Mouse (Mus musculus) heart, embryonic 16.5 days (tissue): ENCODE measurements around the gene Tbca. TPM values are rescaled to one million over a fixed set of nuclear protein-coding genes. Genes with fewer than 3 reads are reported as not detected.

ENCODE experiments used
- ATAC-seq: fragments of 200-750 bp; cut with Nextera tagmentation; replicated peaks from 2 replicates; pipeline ENCODE4 v1.8.0; 2017; ENCODE audit warnings: moderate number of reproducible peaks; ENCODE audit not compliant: insufficient read depth, low FRiP score; ENCODE audit errors: extremely low read depth
- H3K27ac ChIP-seq: fragments of 300-500 bp; sonication (generic); 2 replicates; pipeline ENCODE4 v1.5.1; 2014; ENCODE audit warnings: mild to moderate bottlenecking, low read length, control low read depth, moderate library complexity
- H3K27me3 ChIP-seq: fragments of 300-500 bp; sonication (generic); 2 replicates; pipeline ENCODE4 v1.6.1; 2014; ENCODE audit warnings: low read length, mixed read lengths; ENCODE audit not compliant: control insufficient read depth, insufficient read depth
- H3K36me3 ChIP-seq: fragments of 300-500 bp; sonication (generic); 2 replicates; pipeline ENCODE4 v1.6.1; 2014; ENCODE audit not compliant: control insufficient read depth, insufficient read depth
- H3K4me1 ChIP-seq: fragments of 300-500 bp; sonication (generic); 2 replicates; pipeline ENCODE4 v1.6.1; 2014; ENCODE audit warnings: low read length, mixed read lengths; ENCODE audit not compliant: control insufficient read depth, insufficient read depth
- H3K4me2 ChIP-seq: fragments of 300-500 bp; sonication (generic); 2 replicates; pipeline ENCODE4 v1.6.1; 2014; ENCODE audit warnings: low read depth, mild to moderate bottlenecking, control low read depth, low read length
- H3K4me3 ChIP-seq: fragments of 300-500 bp; sonication (generic); 2 replicates; pipeline ENCODE4 v1.5.1; 2014; ENCODE audit warnings: mild to moderate bottlenecking, control low read depth, low read length
- H3K9ac ChIP-seq: fragments of 300-500 bp; sonication (generic); 2 replicates; pipeline ENCODE4 v1.6.1; 2014; ENCODE audit warnings: low read length, control low read depth
- H3K9me3 ChIP-seq: fragments of 300-500 bp; sonication (generic); replicated peaks from 2 replicates; pipeline ENCODE4 v1.6.1; 2016; ENCODE audit warnings: low read length; ENCODE audit not compliant: control insufficient read depth
- WGBS: fragments of 180-500 bp; shearing (Covaris S2); extraction: QIAGEN DNeasy Blood & Tissue Kit; methylation state at CpG from one replicate; pipeline ENCODE4 v1.1.7; 2014; 5-methylcytosine and 5-hydroxymethylcytosine counted together
- polyA plus RNA-seq: library from polyadenylated mRNA; unstranded; fragments of >200 nt; fragmentation: Nextera tagmentation; extraction: Ambion mirVana; gene quantifications from 2 replicates; pipeline ENCODE4 v1.2.1, GENCODE M21; 2015

Gene Tbca
- polyA plus RNA-seq, 1 experiment from 2014 or later = 205 TPM

GRCm38 (mm10) chr13:94882221-94882620 lies 93.5 kb downstream of the Tbca start:
- no peak overlapping the region for H3K27ac ChIP-seq
- H3K9me3 ChIP-seq = no peaks in the 10 kb centered on the region
- H3K36me3 ChIP-seq = no peaks in the 10 kb centered on the region
- WGBS = 4% methylated on average over 10 of the region's 10 CpGs
- no peak overlapping the region for H3K9ac ChIP-seq
- peaks cover 17% of the 10 kb centered on the region for H3K4me1 ChIP-seq
- peak overlapping the region; percentile 47 for H3K4me3 ChIP-seq
- H3K27me3 ChIP-seq = peaks cover 76% of the 10 kb centered on the region
- no peak for ATAC-seq
- H3K4me2 ChIP-seq = peak overlapping the region; percentile 93

DNA sequence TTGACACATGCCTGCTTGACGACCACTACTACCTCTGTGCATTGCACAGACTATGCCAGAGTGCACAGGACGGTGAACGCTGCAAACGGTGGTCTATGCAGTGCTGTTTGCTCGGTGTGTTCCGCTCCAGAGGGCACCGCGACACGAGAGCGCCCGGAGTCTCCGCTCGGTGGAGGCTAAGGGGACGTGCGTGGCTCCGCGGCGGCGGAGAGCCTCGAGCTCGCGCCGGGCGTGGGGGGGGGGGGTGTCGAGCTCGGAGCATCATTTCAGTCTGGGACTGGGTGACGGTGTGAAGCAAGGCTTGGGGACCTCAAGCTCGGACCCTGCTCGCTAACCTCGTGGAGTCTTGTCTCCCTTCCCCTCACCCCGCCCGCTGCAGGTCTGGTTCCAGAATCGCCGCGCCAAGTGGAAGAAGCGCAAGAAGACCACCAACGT lies 94.0 kb downstream of the Tbca start:
- Histone ChIP-seq H3K36me3 (no peaks in the 10 kb centered on the region), H3K4me3 (peak overlapping the region; percentile 47), H3K4me1 (peaks cover 17% of the 10 kb centered on the region), H3K9me3 (no peaks in the 10 kb centered on the region), H3K27ac (no peak overlapping the region), H3K4me2 (peak overlapping the region; percentile 93), H3K27me3 (peaks cover 75% of the 10 kb centered on the region), H3K9ac (no peak overlapping the region)
- under 1% methylated on average over 37 of the region's 37 CpGs for WGBS
- 0 out of 2 replicates have a peak, but pooled peaks have one; percentile 28 for ATAC-seq

DNA sequence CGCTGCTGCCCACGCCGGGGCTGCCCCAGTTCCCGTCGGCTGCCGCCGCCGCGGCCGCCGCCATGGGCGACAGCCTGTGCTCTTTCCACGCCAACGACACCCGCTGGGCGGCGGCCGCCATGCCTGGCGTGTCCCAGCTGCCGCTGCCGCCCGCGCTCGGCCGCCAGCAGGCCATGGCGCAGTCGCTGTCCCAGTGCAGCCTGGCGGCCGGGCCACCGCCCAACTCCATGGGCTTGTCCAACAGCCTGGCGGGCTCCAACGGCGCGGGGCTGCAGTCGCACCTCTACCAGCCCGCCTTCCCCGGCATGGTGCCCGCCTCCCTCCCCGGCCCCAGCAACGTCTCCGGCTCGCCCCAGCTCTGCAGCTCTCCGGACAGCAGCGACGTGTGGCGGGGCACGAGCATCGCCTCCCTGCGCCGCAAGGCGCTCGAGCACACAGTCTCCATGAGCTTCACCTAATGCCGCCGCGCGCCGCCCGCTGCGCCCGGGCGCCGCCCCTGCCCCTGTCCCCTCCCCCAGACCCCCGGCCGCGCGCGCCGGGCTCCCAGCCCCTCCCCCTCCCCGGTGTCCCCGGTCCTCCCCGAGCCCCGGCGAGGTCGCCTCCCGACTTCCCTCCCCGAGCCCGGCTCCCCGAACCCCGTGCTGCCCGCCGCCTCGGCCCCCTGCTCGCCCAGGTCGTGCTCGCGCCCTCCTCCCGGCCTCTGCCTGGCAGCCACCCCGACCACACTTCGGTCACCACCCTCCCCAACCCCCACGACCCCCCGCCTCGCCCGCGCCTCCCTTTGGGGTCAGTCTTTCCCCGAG lies 94.7 kb downstream of the Tbca start:
- WGBS = under 1% methylated on average over 89 of the region's 95 CpGs
- peak; percentile 55 for ATAC-seq

GRCm38 (mm10) chr13:94883966-94884960 lies 95.6 kb downstream of the Tbca start:
- 2% methylated on average over 36 of the region's 36 CpGs for WGBS

More for the DNA sequence above, 94.7 kb downstream of the Tbca start:
- Histone ChIP-seq H3K4me3 (peak overlapping the region; percentile 47), H3K4me1 (peaks cover 17% of the 10 kb centered on the region), H3K4me2 (peak overlapping the region; percentile 93), H3K9me3 (no peaks in the 10 kb centered on the region), H3K36me3 (no peaks in the 10 kb centered on the region), H3K27me3 (peaks cover 77% of the 10 kb centered on the region), H3K9ac (no peak overlapping the region), H3K27ac (no peak overlapping the region)

GRCm38 (mm10) chr13:94885291-94886235 lies 96.9 kb downstream of the Tbca start:
- no peak overlapping the region for H3K9ac ChIP-seq

More at GRCm38 (mm10) chr13:94883966-94884960, 95.6 kb downstream of the Tbca start:
- H3K9ac ChIP-seq = no peak overlapping the region
- ATAC-seq = no peak
- H3K4me3 ChIP-seq = peak overlapping the region; percentile 47
- no peaks in the 10 kb centered on the region for H3K36me3 ChIP-seq
- H3K9me3 ChIP-seq = no peaks in the 10 kb centered on the region
- no peak overlapping the region for H3K27ac ChIP-seq
- H3K4me2 ChIP-seq = peak overlapping the region; percentile 93
- peaks cover 17% of the 10 kb centered on the region for H3K4me1 ChIP-seq
- H3K27me3 ChIP-seq = peaks cover 82% of the 10 kb centered on the region

More at GRCm38 (mm10) chr13:94885291-94886235, 96.9 kb downstream of the Tbca start:
- H3K27me3 ChIP-seq = peaks cover 78% of the 10 kb centered on the region
- peak overlapping the region; percentile 21 for H3K4me3 ChIP-seq
- H3K9me3 ChIP-seq = no peaks in the 10 kb centered on the region
- ATAC-seq = no peak
- peak overlapping the region; percentile 32 for H3K4me2 ChIP-seq
- H3K27ac ChIP-seq = no peak overlapping the region
- H3K36me3 ChIP-seq = no peaks in the 10 kb centered on the region
- H3K4me1 ChIP-seq = peaks cover 17% of the 10 kb centered on the region
- 2% methylated on average over 81 of the region's 81 CpGs for WGBS

Other genes with a start within 250 kb of the Tbca start
- gene Otp, start 86.7 kb downstream of the Tbca start, polyA plus RNA-seq = not detected in 2 replicates
- 19.0 and 19.7 TPM in 2 replicates for gene Wdr41, start 187.4 kb downstream of the Tbca start, polyA plus RNA-seq